Mouse (Mus musculus): ENCODE data around the gene Rnf224.

The Rnf224 gene

GRCm38 (mm10) chr2:25196172-25196954, 40.2 kb downstream of the Rnf224 start, which contains the start of gene Tor4a:
Gene Tor4a, minus strand, starts transcription at chr2:25196886.
- in situ Hi-C loops (cut with MboI, MseI): no loop called here

GRCm38 (mm10) chr2:25195211-25196156, 41.1 kb downstream of the Rnf224 start:
- in situ Hi-C loops (cut with MboI, MseI): no loop called here

- in situ Hi-C loops (cut with MboI, MseI): loop anchor here in 1 of 2 experiments (5.0 kb wide), 1 partner anchor 58 kb away; no protein-coding TSS in a partner anchor
These were observed 42.0 kb downstream of the Rnf224 start for GRCm38 (mm10) chr2:25194486-25195171.

GRCm38 (mm10) chr2:25194006-25194405, 42.6 kb downstream of the Rnf224 start:
- in situ Hi-C loops (cut with MboI, MseI): loop anchor here in 1 of 2 experiments (5.0 kb wide), 1 partner anchor 58 kb away; no protein-coding TSS in a partner anchor

- in situ Hi-C loops (cut with MboI, MseI): loop anchor here in 1 of 2 experiments (5.0 kb wide), 1 partner anchor 59 kb away; no protein-coding TSS in a partner anchor
These were observed 43.2 kb downstream of the Rnf224 start for GRCm38 (mm10) chr2:25193330-25193770.

GRCm38 (mm10) chr2:25187841-25188240, 48.7 kb downstream of the Rnf224 start:
- in situ Hi-C loops (cut with MboI, MseI): no loop called here

GRCm38 (mm10) chr2:25186575-25186930, 50.0 kb downstream of the Rnf224 start:
- in situ Hi-C loops (cut with MboI, MseI): no loop called here

- in situ Hi-C loops (cut with MboI, MseI): no loop called here
These were observed 50.7 kb downstream of the Rnf224 start for GRCm38 (mm10) chr2:25185625-25186574.

- in situ Hi-C loops (cut with MboI, MseI): no loop called here
These were observed 52.1 kb downstream of the Rnf224 start for GRCm38 (mm10) chr2:25184496-25184895.

Data from T-helper 17 cell (primary cell).